Mouse (Mus musculus): ENCODE data around the gene Mn1. TPM values are rescaled to one million over a fixed set of nuclear protein-coding genes. Genes with fewer than 3 reads are reported as not detected.

The Mn1 gene
- total and polyA plus RNA-seq, 3 experiments: not detected

GRCm38 (mm10) chr5:111444361-111444760 lies 27.2 kb downstream of the Mn1 start:
- Histone ChIP-seq H3K4me1 (ENCODE audit: control insufficient read depth in 1 of 2, insufficient read depth in 2 of 2, low read length in 2 of 2) (no peaks in the 10 kb centered on the region), H3K27ac (ENCODE audit: control insufficient read depth, low read depth, low read length) (no peak overlapping the region), H3K9ac (ENCODE audit: control insufficient read depth, low read depth, low read length, poor library complexity, severe bottlenecking) (no peak overlapping the region), H3K36me3 (ENCODE audit: control insufficient read depth in 1 of 2, insufficient read depth in 2 of 2, low read length in 2 of 2) (no peaks in the 10 kb centered on the region), H3K9me3 (replicated peaks; ENCODE audit: insufficient read depth, low read length) (no peaks in the 10 kb centered on the region), H3K79me2 (ENCODE audit: control insufficient read depth, insufficient read depth, low read length, poor library complexity) (no peaks in the 10 kb centered on the region), H3K27me3 (ENCODE audit: control insufficient read depth in 1 of 2, insufficient read depth in 2 of 2, low read length in 2 of 2) (no peaks in the 10 kb centered on the region), H3K4me3 (ENCODE audit: control insufficient read depth in 1 of 2, insufficient read depth in 1 of 2, low read depth in 2 of 2, low read length in 2 of 2) (no peak overlapping the region)
- DNase-seq (ENCODE audit: low read depth, low spot score): no peak
- TF ChIP-seq SMC3 (IDR thresholded peaks at IDR 0.05; ENCODE audit: low read depth, low read length): no peak
- no peak for TF ChIP-seq RAD21 (IDR thresholded peaks at IDR 0.05; ENCODE audit: low read depth, low read length)
- no peak for TF ChIP-seq BHLHE40 (IDR thresholded peaks at IDR 0.05; ENCODE audit: borderline replicate concordance, low read depth, low read length)
- no peak for TF ChIP-seq GABPA (IDR thresholded peaks at IDR 0.05; ENCODE audit: low read depth, low read length)
- no peak for TF ChIP-seq POLR2A (IDR thresholded peaks at IDR 0.05; ENCODE audit: control insufficient read depth in 1 of 2, insufficient read depth in 1 of 2, low read depth in 1 of 2, low read length in 2 of 2, poor library complexity in 1 of 2)
- TF ChIP-seq NELFE (IDR thresholded peaks at IDR 0.05; ENCODE audit: low read depth, low read length): no peak
- no peak for TF ChIP-seq KAT2A (conservative IDR thresholded peaks at IDR 0.05; ENCODE audit: low read depth, low read length)

- no peaks in the 10 kb centered on the region for H3K27me3 ChIP-seq (ENCODE audit: control insufficient read depth in 1 of 2, insufficient read depth in 2 of 2, low read length in 2 of 2)
These were observed 29.5 kb downstream of the Mn1 start for GRCm38 (mm10) chr5:111446652-111447051.

DNA sequence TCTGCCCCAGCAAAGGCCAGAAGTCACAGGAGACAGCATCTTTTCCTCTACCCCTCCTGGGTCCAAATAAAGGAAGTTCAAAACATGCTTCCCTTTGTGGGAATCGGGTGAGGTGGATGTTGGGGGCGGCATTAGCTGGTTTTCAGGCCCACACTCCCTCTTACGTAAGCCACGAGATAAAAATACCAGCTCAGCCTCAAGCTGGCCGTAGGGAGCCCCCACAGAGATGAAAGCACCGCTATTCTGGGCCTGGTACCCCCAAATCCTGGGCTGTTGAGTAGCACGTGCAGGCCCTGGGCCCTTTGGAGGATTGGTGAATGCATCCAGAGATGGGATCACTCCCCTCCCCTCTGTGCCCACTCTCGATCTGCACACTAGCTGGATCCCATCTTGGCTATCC lies 32.5 kb downstream of the Mn1 start:
- H3K9me3 ChIP-seq (replicated peaks; ENCODE audit: insufficient read depth, low read length): no peaks in the 10 kb centered on the region
- H3K9ac ChIP-seq (ENCODE audit: control insufficient read depth, low read depth, low read length, poor library complexity, severe bottlenecking): no peak overlapping the region
- no peaks in the 10 kb centered on the region for H3K79me2 ChIP-seq (ENCODE audit: control insufficient read depth, insufficient read depth, low read length, poor library complexity)
- TF ChIP-seq CTCF (IDR thresholded peaks at IDR 0.05 in 2 of 3, conservative IDR thresholded peaks at IDR 0.05 in 1 of 3; ENCODE audit: control insufficient read depth in 1 of 3, insufficient read depth in 1 of 3, low read depth in 2 of 3, low read length in 3 of 3, poor library complexity in 1 of 3, severe bottlenecking in 1 of 3) (no peak), POLR2A (IDR thresholded peaks at IDR 0.05; ENCODE audit: control insufficient read depth in 1 of 2, insufficient read depth in 1 of 2, low read depth in 1 of 2, low read length in 2 of 2, poor library complexity in 1 of 2) (no peak), KAT2A (conservative IDR thresholded peaks at IDR 0.05; ENCODE audit: low read depth, low read length) (no peak), GABPA (IDR thresholded peaks at IDR 0.05; ENCODE audit: low read depth, low read length) (no peak), ZNF384 (IDR thresholded peaks at IDR 0.05; ENCODE audit: low read depth, low read length) (no peak), ZMIZ1 (IDR thresholded peaks at IDR 0.05; ENCODE audit: low read depth, low read length) (no peak), USF2 (IDR thresholded peaks at IDR 0.05; ENCODE audit: borderline replicate concordance in 1 of 2, insufficient read depth in 1 of 2, low read depth in 1 of 2, low read length in 2 of 2) (no peak), HCFC1 (IDR thresholded peaks at IDR 0.05; ENCODE audit: low read depth, low read length) (no peak), MYB (IDR thresholded peaks at IDR 0.05; ENCODE audit: low read depth, low read length) (no peak), MXI1 (IDR thresholded peaks at IDR 0.05; ENCODE audit: low read depth, low read length) (no peak), NRF1 (IDR thresholded peaks at IDR 0.05; ENCODE audit: insufficient read depth, low read depth, low read length, poor library complexity, severe bottlenecking) (no peak), ELF1 (IDR thresholded peaks at IDR 0.05; ENCODE audit: low read depth, low read length) (no peak), GATA1 (IDR thresholded peaks at IDR 0.05; ENCODE audit: low read depth, low read length) (no peak), CHD1 (IDR thresholded peaks at IDR 0.05; ENCODE audit: low read depth, low read length) (no peak), MEF2A (IDR thresholded peaks at IDR 0.05; ENCODE audit: extremely low read depth, insufficient replicate concordance, low read depth, low read length, poor library complexity, severe bottlenecking) (no peak), RAD21 (IDR thresholded peaks at IDR 0.05; ENCODE audit: low read depth, low read length) (no peak), SIN3A (IDR thresholded peaks at IDR 0.05; ENCODE audit: low read length) (no peak), MYC (IDR thresholded peaks at IDR 0.05; ENCODE audit: low read depth, low read length) (no peak), TBP (IDR thresholded peaks at IDR 0.05; ENCODE audit: low read depth, low read length) (no peak)
- no peak overlapping the region for H3K4me3 ChIP-seq (ENCODE audit: control insufficient read depth in 1 of 2, insufficient read depth in 1 of 2, low read depth in 2 of 2, low read length in 2 of 2)
- DNase-seq (ENCODE audit: low read depth, low spot score): no peak
- no peak overlapping the region for H3K27ac ChIP-seq (ENCODE audit: control insufficient read depth, low read depth, low read length)
- H3K36me3 ChIP-seq (ENCODE audit: control insufficient read depth in 1 of 2, insufficient read depth in 2 of 2, low read length in 2 of 2): no peaks in the 10 kb centered on the region
- H3K27me3 ChIP-seq (ENCODE audit: control insufficient read depth in 1 of 2, insufficient read depth in 2 of 2, low read length in 2 of 2): no peaks in the 10 kb centered on the region
- H3K4me1 ChIP-seq (ENCODE audit: control insufficient read depth in 1 of 2, insufficient read depth in 2 of 2, low read length in 2 of 2): no peaks in the 10 kb centered on the region

More at GRCm38 (mm10) chr5:111446652-111447051, 29.5 kb downstream of the Mn1 start:
- no peak overlapping the region for H3K9ac ChIP-seq (ENCODE audit: control insufficient read depth, low read depth, low read length, poor library complexity, severe bottlenecking)
- no peak for DNase-seq (ENCODE audit: low read depth, low spot score)
- no peaks in the 10 kb centered on the region for H3K4me1 ChIP-seq (ENCODE audit: control insufficient read depth in 1 of 2, insufficient read depth in 2 of 2, low read length in 2 of 2)
- H3K79me2 ChIP-seq (ENCODE audit: control insufficient read depth, insufficient read depth, low read length, poor library complexity): no peaks in the 10 kb centered on the region
- H3K4me3 ChIP-seq (ENCODE audit: control insufficient read depth in 1 of 2, insufficient read depth in 1 of 2, low read depth in 2 of 2, low read length in 2 of 2): no peak overlapping the region
- no peak overlapping the region for H3K27ac ChIP-seq (ENCODE audit: control insufficient read depth, low read depth, low read length)
- no peaks in the 10 kb centered on the region for H3K9me3 ChIP-seq (replicated peaks; ENCODE audit: insufficient read depth, low read length)
- no peak for TF ChIP-seq SMC3 (IDR thresholded peaks at IDR 0.05; ENCODE audit: low read depth, low read length)
- TF ChIP-seq E2F4 (IDR thresholded peaks at IDR 0.05; ENCODE audit: borderline replicate concordance, low read depth, low read length): no peak
- no peak for TF ChIP-seq TCF12 (IDR thresholded peaks at IDR 0.05; ENCODE audit: low read depth, low read length)
- TF ChIP-seq EP300 (IDR thresholded peaks at IDR 0.05; ENCODE audit: low read depth in 1 of 2, low read length in 2 of 2): no peak
- TF ChIP-seq ZNF384 (IDR thresholded peaks at IDR 0.05; ENCODE audit: low read depth, low read length): no peak
- TF ChIP-seq TAL1 (IDR thresholded peaks at IDR 0.05; ENCODE audit: low read length): no peak
- TF ChIP-seq POLR2A (IDR thresholded peaks at IDR 0.05; ENCODE audit: control insufficient read depth in 1 of 2, insufficient read depth in 1 of 2, low read depth in 1 of 2, low read length in 2 of 2, poor library complexity in 1 of 2): no peak
- TF ChIP-seq MAZ (IDR thresholded peaks at IDR 0.05; ENCODE audit: low read depth, low read length): no peak
- no peak for TF ChIP-seq MXI1 (IDR thresholded peaks at IDR 0.05; ENCODE audit: low read depth, low read length)
- no peak for TF ChIP-seq MAX (IDR thresholded peaks at IDR 0.05; ENCODE audit: low read length)
- no peak for TF ChIP-seq SIN3A (IDR thresholded peaks at IDR 0.05; ENCODE audit: low read length)
- no peak for TF ChIP-seq CHD1 (IDR thresholded peaks at IDR 0.05; ENCODE audit: low read depth, low read length)
- no peaks in the 10 kb centered on the region for H3K36me3 ChIP-seq (ENCODE audit: control insufficient read depth in 1 of 2, insufficient read depth in 2 of 2, low read length in 2 of 2)

Measured in MEL (cell line).